Mouse (Mus musculus): ENCODE measurements around the gene Tmem176b.
"Not testable (repeated sequence)": the region's sequence is repeated elsewhere in the genome, so short reads cannot be mapped to it uniquely, and the experiment has no call there.

Gene Tmem176b

GRCm38 (mm10) chr6:48842111-48842842 lies 981 bp upstream of the Tmem176b start:
- DNase-seq (ENCODE audit: low read depth) = no peak

- no peak for DNase-seq (ENCODE audit: low read depth)
Measured at GRCm38 (mm10) chr6:48840371-48840969, 826 bp downstream of the Tmem176b start, which contains the start of gene Tmem176a. Gene Tmem176a, plus strand, starts transcription at chr6:48840919.

GRCm38 (mm10) chr6:48838321-48839080 lies 2.8 kb downstream of the Tmem176b start:
- no peak for DNase-seq (ENCODE audit: low read depth)

- no peak for DNase-seq (ENCODE audit: low read depth)
Measured at GRCm38 (mm10) chr6:48837516-48837915, 3.8 kb downstream of the Tmem176b start.

GRCm38 (mm10) chr6:48836146-48836545 lies 5.2 kb downstream of the Tmem176b start:
- no peak for DNase-seq (ENCODE audit: low read depth)

GRCm38 (mm10) chr6:48835241-48835640 lies 6.1 kb downstream of the Tmem176b start:
- DNase-seq (ENCODE audit: low read depth) = no peak

GRCm38 (mm10) chr6:48833515-48833914 lies 7.8 kb downstream of the Tmem176b start:
- DNase-seq (ENCODE audit: low read depth) = no peak

- DNase-seq (ENCODE audit: low read depth) = no peak
Measured at GRCm38 (mm10) chr6:48832426-48832825, 8.9 kb downstream of the Tmem176b start.

- DNase-seq (ENCODE audit: low read depth) = no peak
Measured at GRCm38 (mm10) chr6:48831141-48831540, 10.2 kb downstream of the Tmem176b start.

- no peak for DNase-seq (ENCODE audit: low read depth)
Measured at GRCm38 (mm10) chr6:48830241-48830640, 11.1 kb downstream of the Tmem176b start.

- DNase-seq (ENCODE audit: low read depth) = peak; percentile 20
Measured at GRCm38 (mm10) chr6:48829651-48830050, 11.6 kb downstream of the Tmem176b start.

- DNase-seq (ENCODE audit: low read depth) = no peak
Measured at GRCm38 (mm10) chr6:48828976-48829375, 12.3 kb downstream of the Tmem176b start.

GRCm38 (mm10) chr6:48825016-48825415 lies 16.3 kb downstream of the Tmem176b start:
- no peak for DNase-seq (ENCODE audit: low read depth)

- DNase-seq (ENCODE audit: low read depth) = not testable (repeated sequence)
Measured at GRCm38 (mm10) chr6:48821991-48822785, 19.1 kb downstream of the Tmem176b start.

GRCm38 (mm10) chr6:48817815-48818214 lies 23.5 kb downstream of the Tmem176b start:
- peak; percentile 89 for DNase-seq (ENCODE audit: low read depth)

GRCm38 (mm10) chr6:48815013-48815412 lies 26.3 kb downstream of the Tmem176b start:
- DNase-seq (ENCODE audit: low read depth) = no peak

GRCm38 (mm10) chr6:48809494-48810219 lies 31.6 kb downstream of the Tmem176b start:
- no peak for DNase-seq (ENCODE audit: low read depth)

GRCm38 (mm10) chr6:48806746-48807145 lies 34.5 kb downstream of the Tmem176b start:
- no peak for DNase-seq (ENCODE audit: low read depth)

- no peak for DNase-seq (ENCODE audit: low read depth)
Measured at GRCm38 (mm10) chr6:48804346-48804745, 37.0 kb downstream of the Tmem176b start.

GRCm38 (mm10) chr6:48803406-48804051 lies 37.8 kb downstream of the Tmem176b start:
- DNase-seq (ENCODE audit: low read depth) = no peak

- DNase-seq (ENCODE audit: low read depth) = no peak
Measured at GRCm38 (mm10) chr6:48801897-48802296, 39.4 kb downstream of the Tmem176b start.

Data from NIH3T3 (cell line).